Mouse (Mus musculus) hindbrain, embryonic 11.5 days (tissue): Measurements from ENCODE around the gene Rnf130. TPM values are rescaled to one million over a fixed set of nuclear protein-coding genes. Genes with fewer than 3 reads are reported as not detected.

Experiments
- ATAC-seq: fragments of 200-750 bp; cut with Nextera tagmentation; 2 replicates; pipeline ENCODE4 v1.8.0; 2017; ENCODE audit warnings: mild to moderate bottlenecking, moderate TSS enrichment, moderate library complexity; ENCODE audit not compliant: low FRiP score
- DNase-seq: peaks from one replicate; pipeline ENCODE4 v3.0.0-alpha.2; 2015; ENCODE audit warnings: low spot score
- H3K27ac ChIP-seq: fragments of 300-500 bp; sonication (generic); 2 replicates; pipeline ENCODE4 v1.5.1; 2014; ENCODE audit warnings: mild to moderate bottlenecking, low read depth, low read length
- H3K27me3 ChIP-seq: fragments of 300-500 bp; sonication (generic); 2 replicates; pipeline ENCODE4 v1.6.1; 2014; ENCODE audit warnings: mild to moderate bottlenecking, low read length, moderate library complexity, mixed read lengths; ENCODE audit not compliant: control insufficient read depth, insufficient read depth
- H3K36me3 ChIP-seq: fragments of 300-500 bp; sonication (generic); 2 replicates; pipeline ENCODE4 v1.6.1; 2014; ENCODE audit warnings: mild to moderate bottlenecking, low read length, moderate library complexity, mixed read lengths; ENCODE audit not compliant: control insufficient read depth, insufficient read depth
- H3K4me1 ChIP-seq: fragments of 300-500 bp; sonication (generic); replicated peaks from 2 replicates; pipeline ENCODE4 v1.6.1; 2014; ENCODE audit warnings: low read length, mixed read lengths; ENCODE audit not compliant: control insufficient read depth, insufficient read depth
- H3K4me2 ChIP-seq: fragments of 300-500 bp; sonication (generic); replicated peaks from 2 replicates; pipeline ENCODE4 v1.6.1; 2014; ENCODE audit warnings: mild to moderate bottlenecking, low read depth, low read length
- H3K4me3 ChIP-seq: fragments of 300-500 bp; sonication (generic); 2 replicates; pipeline ENCODE4 v1.5.1; 2014; ENCODE audit warnings: low read depth, low read length
- H3K9ac ChIP-seq: fragments of 300-500 bp; sonication (generic); 2 replicates; pipeline ENCODE4 v1.6.1; 2014; ENCODE audit warnings: low read depth, low read length
- H3K9me3 ChIP-seq: fragments of 300-500 bp; sonication (generic); 2 replicates; pipeline ENCODE4 v1.6.1; 2016; ENCODE audit warnings: low read length; ENCODE audit not compliant: control insufficient read depth
- WGBS: fragments of 180-500 bp; shearing (Covaris S2); extraction: QIAGEN DNeasy Blood & Tissue Kit; methylation state at CpG from one replicate; pipeline ENCODE4 v1.1.7; 2014; 5-methylcytosine and 5-hydroxymethylcytosine counted together
- microRNA counts: library from miRNA; unstranded; fragments of <30 nt; microRNA quantifications from one replicate; lab custom pipeline; 2015
- polyA plus RNA-seq: library from polyadenylated mRNA; unstranded; fragments of >200 nt; fragmentation: Nextera tagmentation; extraction: Ambion mirVana; gene quantifications from 2 replicates; pipeline ENCODE4 v1.2.1, GENCODE M21; 2014

Gene Rnf130
- polyA plus RNA-seq, 1 experiment from 2014 or later = 81.0 TPM

- Histone ChIP-seq H3K9me3 (no peaks in the 10 kb centered on the region), H3K4me3 (no peak overlapping the region), H3K36me3 (peaks cover 24% of the 10 kb centered on the region), H3K4me2 (no peak overlapping the region), H3K4me1 (no peaks in the 10 kb centered on the region), H3K9ac (no peak overlapping the region), H3K27me3 (no peaks in the 10 kb centered on the region), H3K27ac (no peak overlapping the region)
- DNase-seq (no peak), ATAC-seq (no peak)
- 97% methylated on average over 11 of the region's 11 CpGs for WGBS
Observed at GRCm38 (mm10) chr11:50147958-50148476, 122.9 kb downstream of the Rnf130 start.

DNA sequence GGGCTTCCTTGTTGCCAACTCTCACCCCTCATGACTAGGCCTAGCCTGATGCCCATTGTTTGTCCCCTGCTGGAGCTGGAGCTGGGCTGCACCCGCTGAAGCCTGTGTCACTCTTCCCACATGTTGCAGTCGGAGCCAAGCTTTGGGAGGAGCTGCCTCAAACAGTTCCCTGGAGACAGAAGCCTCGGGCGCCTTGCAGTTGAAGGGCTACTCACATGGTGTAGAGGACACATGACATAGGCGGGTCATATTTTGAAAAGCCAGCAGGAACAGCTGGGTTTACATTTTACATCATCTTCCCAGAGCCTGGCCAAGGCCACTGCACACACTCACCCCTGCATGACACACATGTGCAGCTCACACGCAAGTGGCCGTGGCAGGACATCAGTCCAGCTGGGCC is 124.1 kb downstream of the Rnf130 start:
- no peak for ATAC-seq
- peaks cover 24% of the 10 kb centered on the region for H3K36me3 ChIP-seq

DNA sequence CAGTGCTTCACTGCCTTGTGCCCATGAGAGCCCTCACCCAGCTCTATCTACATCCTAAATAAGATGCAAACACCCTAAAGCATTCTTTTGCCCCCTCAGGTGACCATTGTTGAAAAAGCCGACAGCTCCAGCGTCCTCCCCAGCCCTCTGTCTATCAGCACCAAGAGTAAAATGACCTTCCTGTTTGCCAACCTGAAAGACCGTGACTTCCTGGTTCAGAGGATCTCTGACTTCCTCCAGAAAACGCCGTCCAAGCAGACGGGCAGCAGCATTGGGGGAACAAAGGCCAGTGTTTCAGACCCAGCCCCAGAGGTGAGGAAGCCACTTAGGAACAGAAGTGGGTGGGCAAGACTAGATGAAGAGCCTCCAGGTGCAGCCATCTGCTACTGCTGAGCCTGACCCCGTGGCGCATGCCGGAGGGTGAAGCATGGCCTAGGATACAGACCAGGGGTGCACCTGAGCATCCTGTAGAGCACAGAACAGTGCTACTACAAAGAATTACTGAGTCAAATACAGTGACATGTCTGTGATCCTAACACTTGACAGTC is 124.5 kb downstream of the Rnf130 start:
- DNase-seq (no peak), ATAC-seq (no peak)
- Histone ChIP-seq H3K4me2 (no peak overlapping the region), H3K27me3 (no peaks in the 10 kb centered on the region), H3K36me3 (peaks cover 24% of the 10 kb centered on the region), H3K9ac (no peak overlapping the region), H3K27ac (no peak overlapping the region), H3K4me1 (no peaks in the 10 kb centered on the region), H3K9me3 (no peaks in the 10 kb centered on the region), H3K4me3 (no peak overlapping the region)
- 92% methylated on average over 9 of the region's 9 CpGs for WGBS

More for the DNA sequence above, 124.1 kb downstream of the Rnf130 start:
- no peak overlapping the region for H3K27ac ChIP-seq
- no peak for DNase-seq
- H3K27me3 ChIP-seq = no peaks in the 10 kb centered on the region
- no peak overlapping the region for H3K4me2 ChIP-seq
- 85% methylated on average over 7 of the region's 7 CpGs for WGBS
- H3K4me3 ChIP-seq = no peak overlapping the region
- H3K4me1 ChIP-seq = no peaks in the 10 kb centered on the region
- no peaks in the 10 kb centered on the region for H3K9me3 ChIP-seq
- no peak overlapping the region for H3K9ac ChIP-seq

DNA sequence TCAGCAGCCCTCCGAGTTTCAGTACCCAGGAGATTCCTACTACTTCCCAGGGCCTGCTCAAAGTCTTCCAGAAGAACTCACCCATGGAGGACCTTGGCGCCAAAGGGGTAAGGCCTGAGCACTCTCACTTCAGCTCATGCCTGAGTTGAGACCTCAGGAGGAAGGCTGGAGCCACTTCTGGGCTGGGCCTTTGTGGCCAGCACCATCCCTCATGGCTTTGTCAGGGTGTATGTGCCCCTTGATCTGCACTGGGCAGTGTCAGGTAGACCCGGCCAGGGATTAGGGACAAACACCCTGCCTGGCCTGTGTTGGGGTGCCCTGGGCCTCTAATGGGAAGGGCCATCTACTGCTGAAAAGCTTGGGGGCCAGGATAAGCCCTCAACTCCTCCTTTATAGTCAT is 126.2 kb downstream of the Rnf130 start:
- no peak overlapping the region for H3K27ac ChIP-seq
- no peaks in the 10 kb centered on the region for H3K9me3 ChIP-seq
- ATAC-seq = no peak
- H3K4me1 ChIP-seq = no peaks in the 10 kb centered on the region
- peaks cover 20% of the 10 kb centered on the region for H3K36me3 ChIP-seq
- WGBS = 85% methylated on average over 3 of the region's 3 CpGs
- H3K4me2 ChIP-seq = no peak overlapping the region
- no peak overlapping the region for H3K9ac ChIP-seq
- no peak for DNase-seq
- no peak overlapping the region for H3K4me3 ChIP-seq
- no peaks in the 10 kb centered on the region for H3K27me3 ChIP-seq

GRCm38 (mm10) chr11:50154166-50154565 is 129.0 kb downstream of the Rnf130 start:
- no peak overlapping the region for H3K4me2 ChIP-seq
- H3K9me3 ChIP-seq = no peaks in the 10 kb centered on the region
- 60% methylated on average over 9 of the region's 9 CpGs for WGBS
- no peak overlapping the region for H3K27ac ChIP-seq
- ATAC-seq (no peak), DNase-seq (peak; percentile 24)
- H3K9ac ChIP-seq = no peak overlapping the region
- no peak overlapping the region for H3K4me3 ChIP-seq
- no peaks in the 10 kb centered on the region for H3K27me3 ChIP-seq
- H3K36me3 ChIP-seq = peaks cover 25% of the 10 kb centered on the region
- no peaks in the 10 kb centered on the region for H3K4me1 ChIP-seq

MicroRNAs encoded within 50 kb of the gene (microRNA counts, 519-probe panel; counts per million panel counts)
- microRNA mmu-miR-340-3p (lab: Ali Mortazavi, UCI) = 2,823 counts per million, percentile 12 among the panel's probes with 10 or more counts
- 5,993 counts per million, percentile 86 among the panel's probes with 10 or more counts for microRNA mmu-miR-340-5p (lab: Ali Mortazavi, UCI)

Other genes with a start within 250 kb of the Rnf130 start
- 13.0 and 14.5 TPM in 2 replicates for gene Gfpt2, start 231.2 kb upstream of the Rnf130 start, polyA plus RNA-seq
- gene Mapk9, start 178.6 kb upstream of the Rnf130 start, polyA plus RNA-seq = 49.3 and 52.9 TPM in 2 replicates
- 4.5 and 4.6 TPM in 2 replicates for gene Rasgef1c, start 123.5 kb upstream of the Rnf130 start, polyA plus RNA-seq
- gene Tbc1d9b, start 106.0 kb downstream of the Rnf130 start, polyA plus RNA-seq = 22.0 and 29.3 TPM in 2 replicates
- 21.9 and 22.4 TPM in 2 replicates for gene Mrnip, start 149.1 kb downstream of the Rnf130 start, polyA plus RNA-seq
- 165 and 188 TPM in 2 replicates for gene Sqstm1, start 185.5 kb downstream of the Rnf130 start, polyA plus RNA-seq
- gene Mgat4b, start 185.5 kb downstream of the Rnf130 start, polyA plus RNA-seq = 17.9 and 19.6 TPM in 2 replicates
- 0.94 and 1.3 TPM in 2 replicates for gene Ltc4s, start 213.3 kb downstream of the Rnf130 start, polyA plus RNA-seq